Mouse (Mus musculus) monocyte, adult 5-6 weeks (primary cell): ENCODE data around the gene Nhlrc4. TPM values are rescaled to one million over a fixed set of nuclear protein-coding genes. Genes with fewer than 3 reads are reported as not detected.

Experiments
- ATAC-seq: fragments of 153-309, 156-312 bp; replicated peaks from 2 replicates; pipeline ENCODE4 v1.8.0; 2017; ENCODE audit warnings: mild to moderate bottlenecking; ENCODE audit not compliant: low TSS enrichment, insufficient number of reproducible peaks, severe bottlenecking, poor library complexity, low FRiP score
- total RNA-seq: library from RNA; stranded (forward); fragments of 200-1000, 200-491, 200-594 nt; gene quantifications from 3 replicates; pipeline ENCODE4 v1.2.3, GENCODE M21; 2017

Gene Nhlrc4
- total RNA-seq, 1 experiment from 2014 or later = not detected

DNA sequence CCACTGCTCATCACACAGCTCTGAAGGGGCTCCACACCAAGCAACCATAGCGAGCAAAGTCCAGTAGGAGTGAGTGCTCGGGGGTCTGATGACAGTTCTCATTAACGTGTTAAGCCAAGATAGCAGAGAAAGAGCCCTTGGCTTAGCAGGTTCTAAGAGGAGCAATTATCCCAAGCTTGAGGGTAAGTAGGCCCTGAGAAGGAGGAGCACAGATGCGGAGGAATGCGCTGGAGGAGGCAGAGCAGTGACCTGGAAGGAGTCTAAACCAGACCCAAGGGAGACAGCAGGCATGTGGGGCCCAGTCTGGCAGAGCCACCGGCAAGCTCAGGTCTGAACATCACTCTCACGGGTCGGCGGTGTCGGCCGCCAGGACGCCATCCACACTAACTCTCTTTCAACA is 48.9 kb downstream of the Nhlrc4 start:
- ATAC-seq = no peak

DNA sequence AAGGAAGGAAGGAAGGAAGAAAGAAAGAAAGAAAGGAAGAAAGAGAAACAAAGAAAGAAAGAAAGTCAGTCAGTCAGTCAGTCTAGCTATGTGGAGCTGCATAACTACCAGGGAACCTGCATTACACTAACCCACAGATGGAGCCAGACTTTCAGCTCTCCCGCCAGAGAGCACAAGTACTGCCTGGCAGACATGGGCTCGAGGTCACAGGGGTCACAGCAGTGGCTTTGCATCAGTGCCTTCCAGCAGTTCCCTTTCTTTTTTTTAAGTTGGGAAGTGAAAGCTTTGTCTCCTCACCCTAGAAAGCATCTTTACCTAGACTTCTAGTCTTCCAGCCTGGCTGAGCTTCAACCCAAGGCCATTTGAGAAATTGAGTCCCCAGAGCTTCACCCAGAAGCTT is 49.3 kb downstream of the Nhlrc4 start:
- ATAC-seq = no peak

DNA sequence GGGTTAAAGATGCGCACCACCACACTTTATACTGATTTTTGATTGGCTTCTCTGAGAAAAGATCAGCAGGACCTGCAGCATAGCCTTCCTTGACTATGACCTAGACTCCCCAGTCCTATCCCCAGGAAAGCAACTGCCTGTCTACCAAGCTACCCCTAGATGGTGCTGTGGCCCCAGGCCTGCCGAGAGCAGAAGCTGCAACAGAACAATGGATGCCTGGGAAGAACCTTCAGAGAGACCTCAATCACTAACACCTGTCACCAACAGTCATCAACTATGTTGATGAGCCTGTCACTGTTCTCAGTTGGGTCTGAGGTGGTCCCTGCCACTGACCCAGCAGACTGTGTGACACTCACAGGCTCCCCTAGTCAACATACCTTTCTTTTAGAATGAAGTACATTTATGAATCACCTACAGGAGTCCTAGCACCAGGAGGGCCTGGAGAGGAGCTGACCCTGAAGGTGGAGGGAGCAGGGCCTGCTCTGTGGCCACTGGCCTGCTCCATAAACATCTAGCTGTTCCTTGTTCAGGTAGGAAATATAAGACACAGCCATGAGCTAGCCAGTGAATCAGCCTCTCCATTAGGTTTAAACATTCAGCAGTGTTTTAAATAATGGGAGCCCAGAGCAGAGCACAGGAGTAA is 50.7 kb downstream of the Nhlrc4 start:
- ATAC-seq = peak; percentile 90

Other genes starting within 250 kb of the Nhlrc4 start
- gene Gng13, start 227.8 kb downstream of the Nhlrc4 start, total RNA-seq = not detected in 3 replicates
- 1.1 to 5.0 TPM (median 3.0 TPM) in 3 replicates for gene Chtf18, start 217.5 kb downstream of the Nhlrc4 start, total RNA-seq
- gene Rpusd1, start 217.3 kb downstream of the Nhlrc4 start, total RNA-seq = 0.95 to 2.5 TPM in 2 of 3 replicates, not detected in the other
- gene Mslnl, start 208.9 kb downstream of the Nhlrc4 start, total RNA-seq = not detected in 3 replicates
- not detected in 3 replicates for gene Msln, start 190.6 kb downstream of the Nhlrc4 start, total RNA-seq
- 22.3 to 32.1 TPM (median 27.3 TPM) in 3 replicates for gene Narfl, start 171.2 kb downstream of the Nhlrc4 start, total RNA-seq
- 16.0 to 49.1 TPM (median 25.3 TPM) in 3 replicates for gene Haghl, start 159.3 kb downstream of the Nhlrc4 start, total RNA-seq
- gene Ccdc78, start 158.4 kb downstream of the Nhlrc4 start, total RNA-seq = not detected in 3 replicates
- gene Fam173a, start 152.1 kb downstream of the Nhlrc4 start, total RNA-seq = 30.7 to 53.7 TPM (median 38.7 TPM) in 3 replicates
- not detected in 3 replicates for gene AC134908.4, start 149.3 kb downstream of the Nhlrc4 start, total RNA-seq
- 5.1 to 6.4 TPM (median 6.1 TPM) in 3 replicates for gene Metrn, start 147.8 kb downstream of the Nhlrc4 start, total RNA-seq
- not detected in 3 replicates for gene Fbxl16, start 135.9 kb downstream of the Nhlrc4 start, total RNA-seq
- gene Wdr24, start 121.3 kb downstream of the Nhlrc4 start, total RNA-seq = 10.7 to 16.6 TPM (median 15.6 TPM) in 3 replicates
- 7.9 to 20.3 TPM (median 11.0 TPM) in 3 replicates for gene Jmjd8, start 116.1 kb downstream of the Nhlrc4 start, total RNA-seq
- 74.5 to 81.4 TPM (median 75.3 TPM) in 3 replicates for gene Stub1, start 111.6 kb downstream of the Nhlrc4 start, total RNA-seq
- gene Rhbdl1, start 107.7 kb downstream of the Nhlrc4 start, total RNA-seq = 1.8 TPM in 1 of 3 replicates, not detected in the others
- 0.43 to 2.9 TPM (median 2.1 TPM) in 3 replicates for gene Gm20683, start 103.2 kb downstream of the Nhlrc4 start, total RNA-seq
- 17.6 to 38.7 TPM (median 34.3 TPM) in 3 replicates for gene Rhot2, start 100.1 kb downstream of the Nhlrc4 start, total RNA-seq
- 2.9 to 7.7 TPM (median 3.4 TPM) in 3 replicates for gene Wdr90, start 83.5 kb downstream of the Nhlrc4 start, total RNA-seq
- 1.1 to 5.7 TPM (median 1.6 TPM) in 3 replicates for gene Mcrip2, start 76.2 kb downstream of the Nhlrc4 start, total RNA-seq
- gene Mettl26, start 69.9 kb downstream of the Nhlrc4 start, total RNA-seq = 1.3 to 10.0 TPM (median 7.0 TPM) in 3 replicates
- 1.0 to 2.1 TPM (median 1.4 TPM) in 3 replicates for gene Wfikkn1, start 64.1 kb downstream of the Nhlrc4 start, total RNA-seq
- gene Rab40c, start 25.2 kb downstream of the Nhlrc4 start, total RNA-seq = 3.5 to 7.1 TPM (median 3.8 TPM) in 3 replicates
- gene Pigq, start within 50 bp of the Nhlrc4 start, total RNA-seq = 13.5 to 34.1 TPM (median 18.4 TPM) in 3 replicates
- not detected in 3 replicates for gene A930017K11Rik, start 7.6 kb upstream of the Nhlrc4 start, total RNA-seq
- 2.3 to 6.6 TPM (median 6.1 TPM) in 3 replicates for gene Capn15, start 40.8 kb upstream of the Nhlrc4 start, total RNA-seq
- 0.32 to 4.0 TPM (median 1.2 TPM) in 3 replicates for gene Rab11fip3, start 124.6 kb upstream of the Nhlrc4 start, total RNA-seq
- gene Decr2, start 145.4 kb upstream of the Nhlrc4 start, total RNA-seq = 7.7 to 13.9 TPM (median 12.5 TPM) in 3 replicates
- 1.1 TPM in 1 of 3 replicates, not detected in the others for gene Nme4, start 150.6 kb upstream of the Nhlrc4 start, total RNA-seq
- 7.4 to 10.9 TPM (median 8.5 TPM) in 3 replicates for gene Tmem8, start 168.3 kb upstream of the Nhlrc4 start, total RNA-seq
- gene Mrpl28, start 178.5 kb upstream of the Nhlrc4 start, total RNA-seq = 13.0 to 19.6 TPM (median 13.9 TPM) in 3 replicates
- 163 to 305 TPM (median 248 TPM) in 3 replicates for gene Axin1, start 193.7 kb upstream of the Nhlrc4 start, total RNA-seq